In genomic region chr1:91917596-91917995, GRCm38 (mm10) we compare ENCODE assay signal across 13 mouse cellular contexts.
DNase-seq lines count a peak whose midpoint lies in the region; ATAC-seq and TF ChIP-seq lines count a peak whose summit lies in the region.
"Had no signal": no experiment of that assay in that cellular context is flagged by ENCODE, and none has a peak within 500 bp of the region (broad histone marks: within the 10 kb centered on the region; RNA-seq: fewer than 3 reads in every experiment).

No protein-coding gene starts in this region.

- H3K4me2 ChIP-seq in kidney, embryonic 16.5 days (replicated peaks; ENCODE audit: low read depth, low read length): no peak overlapping the region
- H3K4me2 ChIP-seq: embryonic facial prominence, embryonic 12.5 days had no signal

- DNase-seq in heart, postnatal 10 days: peak; percentile 51 to 54
- DNase-seq in heart, adult 9 months (ENCODE audit: low spot score in 2 of 2): no peak
- no peak for DNase-seq in testis, postnatal 14 days (ENCODE audit: low spot score)
- DNase-seq in frontal cortex, postnatal 36 days (ENCODE audit: low spot score in 2 of 2): no peak
- no peak for DNase-seq in layer of hippocampus, adult 9-11 months
- DNase-seq: cerebellum, adult 9-10 months; layer of hippocampus, postnatal 36 days; liver had no signal

- no peak for TF ChIP-seq CTCF in testis, adult 2 months (IDR thresholded peaks at IDR 0.05; ENCODE audit: control insufficient read depth, insufficient read depth, insufficient replicate concordance, low read depth, low read length)

- peak; percentile 17; the same call in 1 of the 2 replicates for ATAC-seq in kidney, embryonic 16.5 days (ENCODE audit: low FRiP score, low TSS enrichment)
- no peak for ATAC-seq in activated CD4-positive, CD25-positive, alpha-beta regulatory T cell, adult 4 months
- ATAC-seq: forebrain, embryonic 14.5 days had no signal

- TF ChIP-seq POLR2A in testis, adult 2 months (IDR thresholded peaks at IDR 0.05; ENCODE audit: control insufficient read depth, low read depth, low read length): no peak

- 0 out of 2 replicates have a peak overlapping the region, but pooled peaks have one; percentile 1 for H3K27ac ChIP-seq in testis, adult 2 months (ENCODE audit: control insufficient read depth, insufficient read depth, low read depth, low read length)
- H3K27ac ChIP-seq in kidney, embryonic 16.5 days (ENCODE audit: low read length): no peak overlapping the region
- H3K27ac ChIP-seq: embryonic facial prominence, embryonic 12.5 days had no signal

- H3K4me3 ChIP-seq in testis, adult 2 months (ENCODE audit: control insufficient read depth, low read depth, low read length): peak overlapping the region; percentile 69
- H3K4me3 ChIP-seq in kidney, embryonic 16.5 days (ENCODE audit: low read length): no peak overlapping the region
- H3K4me3 ChIP-seq: embryonic facial prominence, embryonic 12.5 days had no signal

- peaks cover 11% of the 10 kb centered on the region for H3K4me1 ChIP-seq in testis, adult 2 months (ENCODE audit: control insufficient read depth, insufficient read depth, low read length)
- peaks cover 14% of the 10 kb centered on the region for H3K4me1 ChIP-seq in kidney, embryonic 16.5 days (ENCODE audit: insufficient read depth, low read length)

- no peak overlapping the region for H3K9ac ChIP-seq in kidney, embryonic 16.5 days (replicated peaks; ENCODE audit: low read length)
- H3K9ac ChIP-seq: embryonic facial prominence, embryonic 12.5 days had no signal

- H3K27me3 ChIP-seq in testis, adult 2 months (ENCODE audit: control insufficient read depth, insufficient read depth, low read length): no peaks in the 10 kb centered on the region
- no peaks in the 10 kb centered on the region for H3K27me3 ChIP-seq in kidney, embryonic 16.5 days (ENCODE audit: insufficient read depth, low read length)
- H3K27me3 ChIP-seq: embryonic facial prominence, embryonic 12.5 days had no signal

- H3K36me3 ChIP-seq in testis, adult 2 months (ENCODE audit: control insufficient read depth, insufficient read depth, low read length): no peaks in the 10 kb centered on the region
- H3K36me3 ChIP-seq in kidney, embryonic 16.5 days (ENCODE audit: insufficient read depth, low read length): no peaks in the 10 kb centered on the region
- H3K36me3 ChIP-seq: embryonic facial prominence, embryonic 12.5 days had no signal

- WGBS in kidney, embryonic 16.5 days: 30% methylated on average over 2 of the region's 2 CpGs

- intact Hi-C loops in heart, postnatal 10 days (cut with DNase I): loop anchor here (10.0 kb wide), 1 partner anchor 697 kb away; the partner anchor contains the start of gene Olfr12

- H3K9me3 ChIP-seq in kidney, embryonic 16.5 days (ENCODE audit: low read length): no peaks in the 10 kb centered on the region
- H3K9me3 ChIP-seq: embryonic facial prominence, embryonic 12.5 days had no signal

Comparison
In these comparisons a context has a peak if more than half of its experiments do, and no peak if none do; other contexts are left out.
1. DNase-seq: peak in heart, postnatal 10 days (2 of 2); none in heart, adult 9 months (0 of 2), testis, postnatal 14 days (single experiment), frontal cortex, postnatal 36 days (0 of 2) and layer of hippocampus, adult 9-11 months (single experiment).